Mouse (Mus musculus) forebrain, embryonic 12.5 days (tissue): Measurements from ENCODE around the gene Cnep1r1. TPM values are rescaled to one million over a fixed set of nuclear protein-coding genes. Genes with fewer than 3 reads are reported as not detected.

ENCODE experiments used
- microRNA-seq: library from miRNA; unstranded; fragments of <30 nt; microRNA quantifications from one replicate; pipeline ENCODE4, GENCODE M21; 2017
- polyA plus RNA-seq: library from polyadenylated mRNA; unstranded; fragments of >200 nt; fragmentation: Nextera tagmentation; extraction: Ambion mirVana; gene quantifications from 2 replicates; pipeline ENCODE4 v1.2.1, GENCODE M21; 2016

Cnep1r1 gene
- polyA plus RNA-seq, 1 experiment from 2014 or later: 52.0 TPM

Small RNA genes within 50 kb of the gene (microRNA-seq; reads per million reads assigned to microRNA genes)
- 1.9 reads per million for gene Mir7071

Other genes starting within 250 kb of the Cnep1r1 start
- gene Zfp423, start 159.2 kb upstream of the Cnep1r1 start, polyA plus RNA-seq: 35.0 and 36.6 TPM in 2 replicates
- 43.3 and 43.7 TPM in 2 replicates for gene Heatr3, start 19.1 kb downstream of the Cnep1r1 start, polyA plus RNA-seq
- gene Tent4b, start 80.4 kb downstream of the Cnep1r1 start, polyA plus RNA-seq: 11.2 and 12.7 TPM in 2 replicates
- 2.2 and 2.5 TPM in 2 replicates for gene Adcy7, start 153.6 kb downstream of the Cnep1r1 start, polyA plus RNA-seq
- 86.4 and 87.7 TPM in 2 replicates for gene Brd7, start 243.4 kb downstream of the Cnep1r1 start, polyA plus RNA-seq